Mouse (Mus musculus) retina, postnatal 7 days (tissue): ENCODE measurements around the gene Ppfibp2.
A peak's percentile ranks its signal among the peaks of the same experiment; 100 is the strongest.

Experiments
- DNase-seq: peaks from one replicate; pipeline ENCODE4 v3.0.0-alpha.2; 2012; ENCODE audit warnings: low read depth, low spot score

Gene Ppfibp2

GRCm38 (mm10) chr7:107594857-107595402 lies at the start of gene Ppfibp2:
Gene Ppfibp2, plus strand, starts transcription at chr7:107595207.
- peak; percentile 62 for DNase-seq

GRCm38 (mm10) chr7:107547872-107548271 lies 47.1 kb upstream of the Ppfibp2 start:
- no peak for DNase-seq

- no peak for DNase-seq
These were observed 41.5 kb upstream of the Ppfibp2 start for GRCm38 (mm10) chr7:107553461-107553860.

- no peak for DNase-seq
These were observed 39.1 kb upstream of the Ppfibp2 start for GRCm38 (mm10) chr7:107555906-107556305.

- no peak for DNase-seq
These were observed 34.3 kb upstream of the Ppfibp2 start for GRCm38 (mm10) chr7:107560675-107561074.

- no peak for DNase-seq
These were observed 33.4 kb upstream of the Ppfibp2 start for GRCm38 (mm10) chr7:107561584-107561983.

- no peak for DNase-seq
These were observed 31.3 kb upstream of the Ppfibp2 start for GRCm38 (mm10) chr7:107563727-107564126.

GRCm38 (mm10) chr7:107567261-107567671 lies 27.7 kb upstream of the Ppfibp2 start, which contains the start of gene Olfml1:
Gene Olfml1, plus strand, starts transcription at chr7:107567446.
- no peak for DNase-seq

- no peak for DNase-seq
These were observed 27.3 kb upstream of the Ppfibp2 start for GRCm38 (mm10) chr7:107567674-107568073.

GRCm38 (mm10) chr7:107568971-107569370 lies 26.0 kb upstream of the Ppfibp2 start:
- no peak for DNase-seq

- DNase-seq: no peak
These were observed 21.2 kb upstream of the Ppfibp2 start for GRCm38 (mm10) chr7:107573856-107574255.

- DNase-seq: no peak
These were observed 20.7 kb upstream of the Ppfibp2 start for GRCm38 (mm10) chr7:107574276-107574675.

GRCm38 (mm10) chr7:107592641-107593040 lies 2.4 kb upstream of the Ppfibp2 start:
- DNase-seq: no peak

GRCm38 (mm10) chr7:107593904-107594303 lies 1.1 kb upstream of the Ppfibp2 start:
- no peak for DNase-seq

GRCm38 (mm10) chr7:107594325-107594856 lies 616 bp upstream of the Ppfibp2 start:
- no peak for DNase-seq

- DNase-seq: no peak
These were observed 419 bp downstream of the Ppfibp2 start for GRCm38 (mm10) chr7:107595426-107595825.

- DNase-seq: no peak
These were observed 1.7 kb downstream of the Ppfibp2 start for GRCm38 (mm10) chr7:107596753-107597152.

GRCm38 (mm10) chr7:107597956-107598355 lies 2.9 kb downstream of the Ppfibp2 start:
- no peak for DNase-seq

GRCm38 (mm10) chr7:107600651-107601050 lies 5.6 kb downstream of the Ppfibp2 start:
- DNase-seq: no peak

GRCm38 (mm10) chr7:107602505-107602904 lies 7.5 kb downstream of the Ppfibp2 start:
- DNase-seq: no peak

- no peak for DNase-seq
These were observed 7.9 kb downstream of the Ppfibp2 start for GRCm38 (mm10) chr7:107602913-107603312.

- DNase-seq: no peak
These were observed 12.8 kb downstream of the Ppfibp2 start for GRCm38 (mm10) chr7:107607766-107608165.

- DNase-seq: no peak
These were observed 14.7 kb downstream of the Ppfibp2 start for GRCm38 (mm10) chr7:107609622-107610255.
